Mouse (Mus musculus): ENCODE data around the gene Slc4a4.

Slc4a4 gene

GRCm38 (mm10) chr5:88999793-89000192 lies 113.2 kb downstream of the Slc4a4 start:
- DNase-seq (ENCODE audit: low read depth, low spot score), result no peak

GRCm38 (mm10) chr5:89000598-89000997 lies 114.0 kb downstream of the Slc4a4 start:
- no peak for DNase-seq (ENCODE audit: low read depth, low spot score)

- DNase-seq (ENCODE audit: low read depth, low spot score), result no peak
Observed at GRCm38 (mm10) chr5:89010116-89010515, 123.5 kb downstream of the Slc4a4 start.

GRCm38 (mm10) chr5:89012456-89012855 lies 125.8 kb downstream of the Slc4a4 start:
- DNase-seq (ENCODE audit: low read depth, low spot score), result no peak

- no peak for DNase-seq (ENCODE audit: low read depth, low spot score)
Observed at GRCm38 (mm10) chr5:89014782-89015181, 128.2 kb downstream of the Slc4a4 start.

- DNase-seq (ENCODE audit: low read depth, low spot score), result no peak
Observed at GRCm38 (mm10) chr5:89015878-89016277, 129.3 kb downstream of the Slc4a4 start.

- no peak for DNase-seq (ENCODE audit: low read depth, low spot score)
Observed at GRCm38 (mm10) chr5:89018537-89018936, 131.9 kb downstream of the Slc4a4 start.

GRCm38 (mm10) chr5:89024413-89024812 lies 137.8 kb downstream of the Slc4a4 start:
- DNase-seq (ENCODE audit: low read depth, low spot score), result no peak

- DNase-seq (ENCODE audit: low read depth, low spot score), result no peak
Observed at GRCm38 (mm10) chr5:89027518-89028085, 141.0 kb downstream of the Slc4a4 start.

GRCm38 (mm10) chr5:89032647-89033046 lies 146.0 kb downstream of the Slc4a4 start:
- DNase-seq (ENCODE audit: low read depth, low spot score), result no peak

- no peak for DNase-seq (ENCODE audit: low read depth, low spot score)
Observed at GRCm38 (mm10) chr5:89033256-89033655, 146.6 kb downstream of the Slc4a4 start.

GRCm38 (mm10) chr5:89036147-89036546 lies 149.5 kb downstream of the Slc4a4 start:
- no peak for DNase-seq (ENCODE audit: low read depth, low spot score)

GRCm38 (mm10) chr5:89040814-89041213 lies 154.2 kb downstream of the Slc4a4 start:
- DNase-seq (ENCODE audit: low read depth, low spot score), result no peak

GRCm38 (mm10) chr5:89043846-89044245 lies 157.2 kb downstream of the Slc4a4 start:
- no peak for DNase-seq (ENCODE audit: low read depth, low spot score)

- DNase-seq (ENCODE audit: low read depth, low spot score), result no peak
Observed at GRCm38 (mm10) chr5:89044801-89045200, 158.2 kb downstream of the Slc4a4 start.

GRCm38 (mm10) chr5:89051577-89051976 lies 165.0 kb downstream of the Slc4a4 start:
- no peak for DNase-seq (ENCODE audit: low read depth, low spot score)

- DNase-seq (ENCODE audit: low read depth, low spot score), result no peak
Observed at GRCm38 (mm10) chr5:89052230-89052629, 165.6 kb downstream of the Slc4a4 start.

GRCm38 (mm10) chr5:89055656-89056055 lies 169.0 kb downstream of the Slc4a4 start:
- DNase-seq (ENCODE audit: low read depth, low spot score), result no peak

GRCm38 (mm10) chr5:89056370-89056769 lies 169.8 kb downstream of the Slc4a4 start:
- no peak for DNase-seq (ENCODE audit: low read depth, low spot score)

- DNase-seq (ENCODE audit: low read depth, low spot score), result no peak
Observed at GRCm38 (mm10) chr5:89061097-89061496, 174.5 kb downstream of the Slc4a4 start.

- no peak for DNase-seq (ENCODE audit: low read depth, low spot score)
Observed at GRCm38 (mm10) chr5:89062286-89062685, 175.7 kb downstream of the Slc4a4 start.

GRCm38 (mm10) chr5:89067111-89067510 lies 180.5 kb downstream of the Slc4a4 start:
- DNase-seq (ENCODE audit: low read depth, low spot score), result no peak

GRCm38 (mm10) chr5:89068072-89068471 lies 181.5 kb downstream of the Slc4a4 start:
- DNase-seq (ENCODE audit: low read depth, low spot score), result no peak

- no peak for DNase-seq (ENCODE audit: low read depth, low spot score)
Observed at GRCm38 (mm10) chr5:89070051-89070450, 183.4 kb downstream of the Slc4a4 start.
